Mouse (Mus musculus): ENCODE results near the gene Spg7.

Spg7 gene

GRCm38 (mm10) chr8:123101244-123101643 lies 38.5 kb downstream of the Spg7 start:
- 81% methylated on average over 4 of the region's 4 CpGs for WGBS

GRCm38 (mm10) chr8:123101735-123102685 lies 39.3 kb downstream of the Spg7 start, which contains the start of gene Rpl13:
Gene Rpl13 (plus strand): TSS chr8:123102350.
- under 1% methylated on average over 56 of the region's 56 CpGs for WGBS

- WGBS: under 1% methylated on average over 26 of the region's 26 CpGs
Measured at GRCm38 (mm10) chr8:123102855-123103254, 40.1 kb downstream of the Spg7 start.

- WGBS: 9% methylated on average over 15 of the region's 15 CpGs
Measured at GRCm38 (mm10) chr8:123103285-123103684, 40.5 kb downstream of the Spg7 start.

GRCm38 (mm10) chr8:123104046-123104767 lies 41.5 kb downstream of the Spg7 start:
- 66% methylated on average over 6 of the region's 6 CpGs for WGBS

GRCm38 (mm10) chr8:123105553-123106326 lies 43.0 kb downstream of the Spg7 start:
- WGBS: 58% methylated on average over 5 of the region's 5 CpGs

- WGBS: 51% methylated on average over 2 of the region's 2 CpGs
Measured at GRCm38 (mm10) chr8:123106531-123106930, 43.8 kb downstream of the Spg7 start.

GRCm38 (mm10) chr8:123108010-123108409 lies 45.3 kb downstream of the Spg7 start:
- 77% methylated on average over 1 of the region's 1 CpGs for WGBS

GRCm38 (mm10) chr8:123108953-123109352 lies 46.2 kb downstream of the Spg7 start:
- WGBS: 78% methylated on average over 5 of the region's 5 CpGs

GRCm38 (mm10) chr8:123110649-123111048 lies 47.9 kb downstream of the Spg7 start:
- WGBS: 15% methylated on average over 4 of the region's 4 CpGs

GRCm38 (mm10) chr8:123112892-123113291 lies 50.1 kb downstream of the Spg7 start:
- 67% methylated on average over 9 of the region's 9 CpGs for whole genome bisulfite sequencing

- WGBS: 72% methylated on average over 2 of the region's 2 CpGs
Measured at GRCm38 (mm10) chr8:123113908-123114469, 51.2 kb downstream of the Spg7 start.

- WGBS: 54% methylated on average over 3 of the region's 3 CpGs
Measured at GRCm38 (mm10) chr8:123114644-123115043, 51.9 kb downstream of the Spg7 start.

- WGBS: 2% methylated on average over 50 of the region's 51 CpGs
Measured at GRCm38 (mm10) chr8:123117127-123117731, 54.5 kb downstream of the Spg7 start, which contains the start of gene Cpne7. Gene Cpne7 (plus strand): TSS chr8:123117374.

- 7% methylated on average over 17 of the region's 17 CpGs for WGBS
Measured at GRCm38 (mm10) chr8:123117744-123118143, 55.0 kb downstream of the Spg7 start.

- WGBS: 45% methylated on average over 9 of the region's 9 CpGs
Measured at GRCm38 (mm10) chr8:123122059-123122458, 59.3 kb downstream of the Spg7 start.

GRCm38 (mm10) chr8:123122670-123123069 lies 59.9 kb downstream of the Spg7 start:
- 61% methylated on average over 5 of the region's 5 CpGs for WGBS

- WGBS: 33% methylated on average over 19 of the region's 19 CpGs
Measured at GRCm38 (mm10) chr8:123126193-123126816, 63.6 kb downstream of the Spg7 start.

- WGBS: 72% methylated on average over 9 of the region's 9 CpGs
Measured at GRCm38 (mm10) chr8:123131041-123131440, 68.3 kb downstream of the Spg7 start.

- WGBS: 94% methylated on average over 2 of the region's 2 CpGs
Measured at GRCm38 (mm10) chr8:123132953-123133352, 70.2 kb downstream of the Spg7 start.
